Mouse (Mus musculus): ENCODE measurements around the gene Sec16a.
A peak's percentile ranks its signal among the peaks of the same experiment; 100 is the strongest.

The Sec16a gene

GRCm38 (mm10) chr2:26444946-26445665, at the start of gene Sec16a:
Gene Sec16a, minus strand, starts transcription at chr2:26445216.
- DNase-seq (ENCODE audit: low read depth), result peak; percentile 99

GRCm38 (mm10) chr2:26494396-26494795, 49.4 kb upstream of the Sec16a start:
- peak; percentile 94 for DNase-seq (ENCODE audit: low read depth)

GRCm38 (mm10) chr2:26493021-26493781, 48.2 kb upstream of the Sec16a start:
- DNase-seq (ENCODE audit: low read depth), result no peak

- DNase-seq (ENCODE audit: low read depth), result no peak
Observed at GRCm38 (mm10) chr2:26490760-26491301, 45.8 kb upstream of the Sec16a start.

GRCm38 (mm10) chr2:26488535-26489135, 43.6 kb upstream of the Sec16a start:
- no peak for DNase-seq (ENCODE audit: low read depth)

- no peak for DNase-seq (ENCODE audit: low read depth)
Observed at GRCm38 (mm10) chr2:26487322-26488021, 42.5 kb upstream of the Sec16a start.

GRCm38 (mm10) chr2:26486835-26487321, 41.9 kb upstream of the Sec16a start:
- DNase-seq (ENCODE audit: low read depth), result no peak

- no peak for DNase-seq (ENCODE audit: low read depth)
Observed at GRCm38 (mm10) chr2:26486264-26486810, 41.3 kb upstream of the Sec16a start.

- no peak for DNase-seq (ENCODE audit: low read depth)
Observed at GRCm38 (mm10) chr2:26485710-26486109, 40.7 kb upstream of the Sec16a start.

- no peak for DNase-seq (ENCODE audit: low read depth)
Observed at GRCm38 (mm10) chr2:26485278-26485677, 40.3 kb upstream of the Sec16a start.

- no peak for DNase-seq (ENCODE audit: low read depth)
Observed at GRCm38 (mm10) chr2:26484169-26484568, 39.2 kb upstream of the Sec16a start.

- DNase-seq (ENCODE audit: low read depth), result no peak
Observed at GRCm38 (mm10) chr2:26483230-26483869, 38.3 kb upstream of the Sec16a start.

- DNase-seq (ENCODE audit: low read depth), result no peak
Observed at GRCm38 (mm10) chr2:26482824-26483223, 37.8 kb upstream of the Sec16a start.

GRCm38 (mm10) chr2:26481724-26482495, 36.9 kb upstream of the Sec16a start:
- no peak for DNase-seq (ENCODE audit: low read depth)

GRCm38 (mm10) chr2:26480911-26481310, 35.9 kb upstream of the Sec16a start:
- no peak for DNase-seq (ENCODE audit: low read depth)

GRCm38 (mm10) chr2:26478685-26479205, 33.7 kb upstream of the Sec16a start:
- DNase-seq (ENCODE audit: low read depth), result no peak

- DNase-seq (ENCODE audit: low read depth), result no peak
Observed at GRCm38 (mm10) chr2:26477911-26478310, 32.9 kb upstream of the Sec16a start.

GRCm38 (mm10) chr2:26475505-26476430, 30.8 kb upstream of the Sec16a start:
- DNase-seq (ENCODE audit: low read depth), result no peak
